ENCODE assay signal across 8 mouse cellular contexts in genomic region chr17:81480351-81481161, GRCm38 (mm10). TPM values are rescaled to one million over a fixed set of nuclear protein-coding genes. Genes with fewer than 3 reads are reported as not detected.
DNase-seq lines count a peak whose midpoint lies in the region; TF ChIP-seq lines count a peak whose summit lies in the region.
"Had no signal": no experiment of that assay in that cellular context is flagged by ENCODE, and none has a peak within 500 bp of the region (broad histone marks: within the 10 kb centered on the region; RNA-seq: fewer than 3 reads in every experiment).

No protein-coding gene starts in this region.

- 50% methylated on average over 21 of the region's 21 CpGs for WGBS in kidney, adult 2 months

- no peak overlapping the region for H3K4me3 ChIP-seq in kidney, adult 2 months (ENCODE audit: insufficient read depth, low read depth, low read length)

- no peak for TF ChIP-seq POLR2A in kidney, adult 2 months (IDR thresholded peaks at IDR 0.05; ENCODE audit: low read depth, low read length)

- no peaks in the 10 kb centered on the region for H3K4me1 ChIP-seq in kidney, adult 2 months (ENCODE audit: control insufficient read depth, insufficient read depth, low read length)

- DNase-seq in spleen, adult 18-20 months = peak; percentile 24 to 26
- no peak for DNase-seq in spleen, adult 12 weeks (ENCODE audit: low spot score)
- DNase-seq in cerebellum, postnatal 25 days = peak; percentile 57 to 76
- peak; percentile 98 for DNase-seq in heart, adult 11 months
- DNase-seq in kidney, adult 2 months = peak; percentile 88
- peak; percentile 76 to 87 for DNase-seq in lung, postnatal 4 days
- peak; percentile 36 to 63 for DNase-seq in spleen, postnatal 4 days (ENCODE audit: low spot score in 2 of 2)

- H3K27ac ChIP-seq in kidney, adult 2 months (ENCODE audit: insufficient read depth, low read depth, low read length) = no peak overlapping the region

- TF ChIP-seq CTCF in kidney, adult 2 months (conservative IDR thresholded peaks at IDR 0.05; ENCODE audit: insufficient read depth, insufficient read length, low read depth, low read length) = no peak

- no peaks in the 10 kb centered on the region for H3K27me3 ChIP-seq in kidney, adult 2 months (replicated peaks; ENCODE audit: control insufficient read depth, insufficient read depth, low read length)

- no peaks in the 10 kb centered on the region for H3K36me3 ChIP-seq in kidney, adult 2 months (ENCODE audit: control insufficient read depth, insufficient read depth, low read length)

RNA-seq across cellular contexts. Expression of gene Gm11096, which starts 39.0 kb away (rescaled TPM):
- not detected in 2 replicates for polyA plus RNA-seq in kidney, adult 2 months (2012; rRNA removed)
- polyA plus RNA-seq: cortical plate, adult 2 months had no signal
